Mouse (Mus musculus) testis, adult 2 months (tissue): ENCODE measurements at regions not wholly inside any gene's neighbourhood (a gene's known extent, or its start where the extent isn't known, plus 50 kb on each side); places are given as distances from the start of the nearest gene placed in this dataset.

Experiments
- H3K27ac ChIP-seq: fragments of 200-500 bp; 2 replicates; pipeline ENCODE4 v1.5.1; 2012; ENCODE audit warnings: low read depth, low read length; ENCODE audit not compliant: control insufficient read depth, insufficient read depth
- H3K27me3 ChIP-seq: fragments of 200-500 bp; 2 replicates; pipeline ENCODE4 v1.6.1; 2012; ENCODE audit warnings: mild to moderate bottlenecking, low read length, moderate library complexity; ENCODE audit not compliant: control insufficient read depth, insufficient read depth
- H3K36me3 ChIP-seq: fragments of 200-500 bp; 2 replicates; pipeline ENCODE4 v1.6.1; 2012; ENCODE audit warnings: mild to moderate bottlenecking, low read length; ENCODE audit not compliant: control insufficient read depth, insufficient read depth
- H3K4me1 ChIP-seq: fragments of 200-500 bp; 2 replicates; pipeline ENCODE4 v1.6.1; 2012; ENCODE audit warnings: low read length; ENCODE audit not compliant: control insufficient read depth, insufficient read depth
- H3K4me3 ChIP-seq: fragments of 200-500 bp; 2 replicates; pipeline ENCODE4 v1.5.1; 2012; ENCODE audit warnings: low read depth, mild to moderate bottlenecking, low read length, moderate library complexity, mixed read lengths; ENCODE audit not compliant: control insufficient read depth
- CTCF ChIP-seq: fragments of 200-500 bp; IDR thresholded peaks from 2 replicates; pipeline ENCODE4 v1.5.1; 2012; ENCODE audit warnings: low read depth, mild to moderate bottlenecking, inconsistent platforms, low read length, moderate library complexity; ENCODE audit not compliant: control insufficient read depth, insufficient read depth, insufficient replicate concordance
- POLR2A ChIP-seq: fragments of 200-500 bp; IDR thresholded peaks from 2 replicates; pipeline ENCODE4 v1.6.1; 2012; ENCODE audit warnings: low read depth, mild to moderate bottlenecking, inconsistent platforms, low read length, moderate library complexity; ENCODE audit not compliant: control insufficient read depth

DNA sequence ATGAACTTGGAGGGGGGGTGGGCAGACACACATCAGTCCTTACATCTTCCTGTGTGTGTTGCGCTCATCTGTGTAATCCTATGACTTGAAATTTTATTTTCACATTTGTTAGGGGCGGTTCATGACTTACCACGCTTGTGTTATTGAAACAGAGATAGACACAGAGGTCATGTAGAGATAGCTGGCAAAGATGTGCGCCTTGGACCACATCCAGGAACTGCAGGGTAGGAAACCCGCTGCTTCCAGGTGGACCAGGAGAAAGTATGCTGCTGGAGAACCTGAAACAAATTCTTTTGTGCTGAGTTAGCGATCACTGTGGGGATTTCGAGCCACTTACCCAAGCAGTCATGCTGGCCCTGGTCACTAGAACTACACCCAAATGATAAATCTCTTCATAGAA, 89.1 kb downstream of the Kcnj2 start:
- Histone ChIP-seq H3K4me1 (no peaks in the 10 kb centered on the region), H3K4me3 (no peak overlapping the region), H3K36me3 (no peaks in the 10 kb centered on the region), H3K27ac (no peak overlapping the region), H3K27me3 (no peaks in the 10 kb centered on the region)
- no peak for TF ChIP-seq POLR2A
- no peak for TF ChIP-seq CTCF

DNA sequence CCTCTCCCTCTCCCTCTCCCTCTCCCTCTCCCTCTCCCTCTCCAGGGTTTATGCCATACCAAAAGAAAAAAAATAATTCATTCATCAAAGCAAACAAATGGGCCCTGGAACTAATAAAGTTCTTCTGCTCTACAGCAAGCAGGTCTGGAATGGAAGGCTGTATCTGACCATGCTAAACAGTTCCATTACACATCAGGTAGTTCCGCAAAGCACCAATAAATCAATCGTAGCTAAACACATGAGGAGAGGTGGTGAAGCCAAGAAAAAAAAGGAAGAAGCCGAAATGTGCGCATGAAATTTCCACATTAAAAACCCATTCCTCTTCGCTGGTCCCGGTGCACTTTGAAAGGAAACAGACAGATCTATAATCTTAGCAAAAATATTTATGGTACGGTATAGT, 89.8 kb downstream of the Kcnj2 start:
- Histone ChIP-seq H3K36me3 (no peaks in the 10 kb centered on the region), H3K4me1 (no peaks in the 10 kb centered on the region), H3K27me3 (no peaks in the 10 kb centered on the region), H3K27ac (no peak overlapping the region), H3K4me3 (no peak overlapping the region)
- TF ChIP-seq POLR2A = no peak
- no peak for TF ChIP-seq CTCF

GRCm38 (mm10) chr11:111159299-111159698, 93.3 kb downstream of the Kcnj2 start:
- TF ChIP-seq POLR2A (no peak), CTCF (no peak)
- Histone ChIP-seq H3K36me3 (no peaks in the 10 kb centered on the region), H3K4me3 (no peak overlapping the region), H3K27ac (no peak overlapping the region), H3K4me1 (no peaks in the 10 kb centered on the region), H3K27me3 (no peaks in the 10 kb centered on the region)

DNA sequence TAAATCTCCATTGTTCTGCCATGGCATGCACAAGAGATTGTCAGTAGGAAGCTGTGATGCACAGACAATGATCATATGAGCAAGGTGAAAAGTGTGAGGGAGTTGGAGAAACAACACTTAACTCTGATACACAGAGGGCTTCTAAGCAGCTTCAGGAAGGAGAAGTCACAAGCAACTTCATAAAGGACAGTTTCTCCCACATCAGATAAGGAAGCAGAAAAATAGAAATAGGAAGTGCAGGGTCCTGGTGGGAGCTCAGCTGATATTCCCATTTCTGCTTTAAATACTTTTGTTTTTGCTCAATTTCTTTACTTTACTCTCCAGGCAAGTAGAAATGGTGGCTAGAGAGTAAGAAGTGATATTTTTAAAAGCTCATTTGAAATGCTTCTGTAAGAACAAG, 98.9 kb downstream of the Kcnj2 start:
- Histone ChIP-seq H3K4me3 (no peak overlapping the region), H3K36me3 (no peaks in the 10 kb centered on the region), H3K27me3 (no peaks in the 10 kb centered on the region), H3K4me1 (no peaks in the 10 kb centered on the region), H3K27ac (no peak overlapping the region)
- no peak for TF ChIP-seq CTCF
- TF ChIP-seq POLR2A = no peak

DNA sequence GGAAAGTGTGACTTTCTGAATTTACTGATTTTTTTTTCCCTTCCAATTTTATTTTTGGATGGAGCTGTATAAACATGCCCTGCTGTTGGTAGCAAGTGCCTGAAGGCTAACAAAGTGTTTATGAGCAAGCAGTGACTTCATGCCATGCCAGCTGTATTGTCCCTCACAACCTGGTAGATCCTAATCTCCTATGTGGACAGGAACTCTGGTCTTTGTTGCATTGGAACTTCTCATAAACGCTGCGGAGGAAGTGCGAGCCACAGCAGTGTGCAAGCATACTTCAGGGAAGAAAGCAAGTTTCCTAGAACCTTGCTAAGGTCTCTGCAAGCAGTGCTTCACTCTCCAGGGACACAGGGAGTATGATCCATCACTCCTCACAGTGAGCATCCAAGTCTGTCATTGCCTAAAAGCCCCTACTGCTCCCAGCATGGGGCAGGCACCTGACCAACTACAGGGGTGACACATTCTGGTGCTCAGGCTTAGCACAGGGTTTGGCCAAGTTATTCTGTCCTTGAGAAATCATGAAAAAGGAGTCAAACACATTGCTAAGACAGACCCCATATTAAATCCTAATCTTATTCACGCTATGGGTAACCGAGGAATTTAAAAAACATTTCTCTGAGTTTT, 104.3 kb downstream of the Kcnj2 start:
- Histone ChIP-seq H3K27me3 (no peaks in the 10 kb centered on the region), H3K4me1 (no peaks in the 10 kb centered on the region), H3K27ac (no peak overlapping the region), H3K36me3 (no peaks in the 10 kb centered on the region), H3K4me3 (no peak overlapping the region)
- TF ChIP-seq POLR2A = no peak
- TF ChIP-seq CTCF = no peak

GRCm38 (mm10) chr11:111173525-111173924, 107.6 kb downstream of the Kcnj2 start:
- Histone ChIP-seq H3K27ac (no peak overlapping the region), H3K4me1 (no peaks in the 10 kb centered on the region), H3K4me3 (no peak overlapping the region), H3K27me3 (no peaks in the 10 kb centered on the region), H3K36me3 (no peaks in the 10 kb centered on the region)
- TF ChIP-seq POLR2A = no peak
- no peak for TF ChIP-seq CTCF

GRCm38 (mm10) chr11:111175566-111175965, 109.6 kb downstream of the Kcnj2 start:
- Histone ChIP-seq H3K4me3 (no peak overlapping the region), H3K27me3 (no peaks in the 10 kb centered on the region), H3K27ac (no peak overlapping the region), H3K4me1 (no peaks in the 10 kb centered on the region), H3K36me3 (no peaks in the 10 kb centered on the region)
- TF ChIP-seq CTCF (no peak), POLR2A (no peak)

- H3K4me3 ChIP-seq = no peak overlapping the region
- H3K27ac ChIP-seq = no peak overlapping the region
- H3K36me3 ChIP-seq = no peaks in the 10 kb centered on the region
- TF ChIP-seq POLR2A (no peak), CTCF (no peak)
- H3K4me1 ChIP-seq = no peaks in the 10 kb centered on the region
- no peaks in the 10 kb centered on the region for H3K27me3 ChIP-seq
These were observed 111.6 kb downstream of the Kcnj2 start for GRCm38 (mm10) chr11:111177516-111177915.
